In genomic region chr12:100421538-100421937, GRCm38 (mm10) we compare ENCODE assay signal across 8 mouse cellular contexts.
A peak's percentile ranks its signal among the peaks of the same experiment; 100 is the strongest.
DNase-seq lines count a peak whose midpoint lies in the region; ATAC-seq and TF ChIP-seq lines count a peak whose summit lies in the region.

No protein-coding gene starts in this region.

- peak; percentile 61 to 78 for DNase-seq in left cerebral cortex, adult 9 months (ENCODE audit: low spot score in 2 of 2)
- no peak for DNase-seq in left cerebral cortex, adult 11 months (ENCODE audit: low spot score)
- no peak for DNase-seq in Patski (ENCODE audit: low read depth, low spot score)
- DNase-seq in cerebellum, postnatal 25 days, result peak; percentile 60 to 81
- peak; percentile 26 for DNase-seq in liver, postnatal 0 days
- peak; percentile 63 for DNase-seq in retina, postnatal 1 day
- no peak for DNase-seq in c-Kit-positive CD71-positive TER-119-positive erythroid progenitor cells, embryonic 14.5 days (ENCODE audit: low spot score)

- no peaks in the 10 kb centered on the region for H3K36me3 ChIP-seq in liver, postnatal 0 days (replicated peaks; ENCODE audit: insufficient read depth, low read length)

- no peak overlapping the region for H3K4me3 ChIP-seq in liver, postnatal 0 days (ENCODE audit: low read depth, low read length)

- no peak for ATAC-seq in Patski
- ATAC-seq in granulocyte monocyte progenitor cell, adult 5-6 weeks (replicated peaks; ENCODE audit: poor library complexity, severe bottlenecking), result peak; percentile 64
- no peak for ATAC-seq in liver, postnatal 0 days

- CTCF ChIA-PET in Patski (lab: Charles Lee), result interaction anchor here (0.9 to 2.5 kb wide), 6 partner anchors 8 to 220 kb away, joined by 3 to 11 read pairs (median 3); no protein-coding TSS in a partner anchor

- no peak overlapping the region for H3K9ac ChIP-seq in liver, postnatal 0 days (replicated peaks)

- no peak overlapping the region for H3K27ac ChIP-seq in liver, postnatal 0 days (ENCODE audit: low read depth)

- no peak overlapping the region for H3K4me2 ChIP-seq in liver, postnatal 0 days (ENCODE audit: low read depth, low read length)

- peaks cover 4% of the 10 kb centered on the region; the same call in 1 of the 2 replicates for H3K4me1 ChIP-seq in liver, postnatal 0 days (ENCODE audit: insufficient read depth)

- peak; percentile 62 for TF ChIP-seq CTCF in Patski (IDR thresholded peaks at IDR 0.05)
- peak; percentile 67 for TF ChIP-seq CTCF in liver, postnatal 0 days (IDR thresholded peaks at IDR 0.05; ENCODE audit: low read depth)

- TF ChIP-seq EP300 in liver, postnatal 0 days (IDR thresholded peaks at IDR 0.05; ENCODE audit: low read depth), result no peak

- no peaks in the 10 kb centered on the region for H3K9me3 ChIP-seq in liver, postnatal 0 days (ENCODE audit: low read length)

- WGBS in liver, postnatal 0 days (ENCODE audit: insufficient replicate concordance), result 63% methylated on average over 6 of the region's 6 CpGs

- H3K27me3 ChIP-seq in Patski, result no peaks in the 10 kb centered on the region
- H3K27me3 ChIP-seq in liver, postnatal 0 days (ENCODE audit: insufficient read depth, low read length), result no peaks in the 10 kb centered on the region

- in situ Hi-C loops in Patski (cut with MboI; ENCODE audit: low pct_unique_long_range_greater_than_20kb), result loop anchor here (10.0 kb wide), 1 partner anchor 217 kb away; no protein-coding TSS in a partner anchor

- POLR2A ChIA-PET in Patski (lab: Charles Lee), result interaction anchor here (0.7 kb wide), 1 partner anchor 233 kb away, joined by 3 read pairs; no protein-coding TSS in a partner anchor

Comparison
In these comparisons a context has a peak if more than half of its experiments do, and no peak if none do; other contexts are left out.
1. DNase-seq: peak in left cerebral cortex, adult 9 months (2 of 2), cerebellum, postnatal 25 days (2 of 2), liver, postnatal 0 days (single experiment) and retina, postnatal 1 day (single experiment); none in left cerebral cortex, adult 11 months (single experiment), Patski (single experiment) and c-Kit-positive CD71-positive TER-119-positive erythroid progenitor cells, embryonic 14.5 days (single experiment).